ENCODE assay signal across 9 mouse cellular contexts in genomic region chr8:94172809-94173732, GRCm38 (mm10). TPM values are rescaled to one million over a fixed set of nuclear protein-coding genes. Genes with fewer than 3 reads are reported as not detected.
DNase-seq lines count a peak whose midpoint lies in the region; ATAC-seq lines count a peak whose summit lies in the region.
"Had no signal": no experiment of that assay in that cellular context is flagged by ENCODE, and none has a peak within 500 bp of the region (broad histone marks: within the 10 kb centered on the region; RNA-seq: fewer than 3 reads in every experiment).

No protein-coding gene starts in this region.

- peak overlapping the region; percentile 92 for H3K4me2 ChIP-seq in hindbrain, embryonic 13.5 days

- H3K9ac ChIP-seq in hindbrain, embryonic 13.5 days, result peak overlapping the region; percentile 64

- peak overlapping the region; percentile 47 for H3K4me3 ChIP-seq in hindbrain, embryonic 13.5 days
- peak overlapping the region; percentile 94 for H3K4me3 ChIP-seq in megakaryocyte, embryonic 14.5 days (replicated peaks)

- H3K4me1 ChIP-seq in hindbrain, embryonic 13.5 days (replicated peaks), result peaks cover 21% of the 10 kb centered on the region
- H3K4me1 ChIP-seq in megakaryocyte, embryonic 14.5 days, result peaks cover 88% of the 10 kb centered on the region

- H3K27me3 ChIP-seq in hindbrain, embryonic 13.5 days, result peaks cover 93% of the 10 kb centered on the region
- peaks cover 7% of the 10 kb centered on the region for H3K27me3 ChIP-seq in megakaryocyte, embryonic 14.5 days (replicated peaks)

- no peak overlapping the region for H3K27ac ChIP-seq in hindbrain, embryonic 13.5 days

- H3K36me3 ChIP-seq in hindbrain, embryonic 13.5 days, result no peaks in the 10 kb centered on the region
- no peaks in the 10 kb centered on the region for H3K36me3 ChIP-seq in megakaryocyte, embryonic 14.5 days (replicated peaks; ENCODE audit: low read length)

- DNase-seq in adrenal gland, adult 18-20 months (ENCODE audit: low spot score in 2 of 2), result peak; percentile 30 to 37
- no peak for DNase-seq in adrenal gland, postnatal 10 days
- DNase-seq in spleen, postnatal 4 days (ENCODE audit: low spot score in 2 of 2), result peak; percentile 34 to 76
- no peak for DNase-seq in spleen, adult 18-20 months
- DNase-seq in thymus, postnatal 14 days, result peak; percentile 61
- no peak for DNase-seq in frontal cortex, postnatal 14 days (ENCODE audit: low spot score in 2 of 2)

- no peaks in the 10 kb centered on the region for H3K9me3 ChIP-seq in hindbrain, embryonic 13.5 days
- no peaks in the 10 kb centered on the region for H3K9me3 ChIP-seq in megakaryocyte, embryonic 14.5 days

- ATAC-seq in hindbrain, embryonic 13.5 days (ENCODE audit: low FRiP score), result peak; percentile 40; the same call in 1 of the 2 replicates

- 1% methylated on average over 39 of the region's 39 CpGs for WGBS in hindbrain, embryonic 13.5 days

RNA-seq across cellular contexts. Expression of gene Mt2, which starts 0.6 kb away (rescaled TPM):
- total RNA-seq in adrenal gland, adult 18-20 months (2021), result 100 to 1,000 TPM; 203 to 204 TPM
- total RNA-seq in adrenal gland, postnatal 10 days (2021), result 100 to 1,000 TPM in 1 of 2 experiments, 10 to 100 TPM in 1; 67.8 to 348 TPM
- polyA plus RNA-seq in hindbrain, embryonic 13.5 days (2015; fragmentation: Nextera tagmentation; extraction: Ambion mirVana), result 9.5 and 9.6 TPM in 2 replicates
- 368 and 523 TPM in 2 replicates for polyA plus RNA-seq in megakaryocyte, embryonic 14.5 days (2012; ENCODE audit: insufficient read depth, low replicate concordance)

RNA-seq across cellular contexts. Expression of gene Mt1, which starts 5.8 kb away (rescaled TPM):
- 100 to 1,000 TPM; 291 to 329 TPM for total RNA-seq in adrenal gland, adult 18-20 months (2021)
- total RNA-seq in adrenal gland, postnatal 10 days (2021), result 100 to 1,000 TPM; 147 to 449 TPM
- polyA plus RNA-seq in hindbrain, embryonic 13.5 days (2015; fragmentation: Nextera tagmentation; extraction: Ambion mirVana), result 35.8 and 38.6 TPM in 2 replicates
- 627 and 878 TPM in 2 replicates for polyA plus RNA-seq in megakaryocyte, embryonic 14.5 days (2012; ENCODE audit: insufficient read depth, low replicate concordance)

RNA-seq across cellular contexts. Expression of gene Mt3, which starts 20.7 kb away (rescaled TPM):
- total RNA-seq in adrenal gland, adult 18-20 months (2021), result 1 to 10 TPM; 4.5 to 7.2 TPM
- total RNA-seq in adrenal gland, postnatal 10 days (2021), result 10 to 100 TPM in 1 of 2 experiments, 1 to 10 TPM in 1; 7.6 to 11.1 TPM
- polyA plus RNA-seq in hindbrain, embryonic 13.5 days (2015; fragmentation: Nextera tagmentation; extraction: Ambion mirVana), result 119 and 130 TPM in 2 replicates
- polyA plus RNA-seq in megakaryocyte, embryonic 14.5 days (2012; ENCODE audit: insufficient read depth, low replicate concordance), result not detected in 2 replicates

RNA-seq across cellular contexts. Expression of gene Mt4, which starts 36.1 kb away (rescaled TPM):
- total RNA-seq in adrenal gland, adult 18-20 months (2021), result not detected
- not detected for total RNA-seq in adrenal gland, postnatal 10 days (2021)
- not detected in 2 replicates for polyA plus RNA-seq in hindbrain, embryonic 13.5 days (2015; fragmentation: Nextera tagmentation; extraction: Ambion mirVana)
- not detected in 2 replicates for polyA plus RNA-seq in megakaryocyte, embryonic 14.5 days (2012; ENCODE audit: insufficient read depth, low replicate concordance)
- total RNA-seq: heart, postnatal 10 days had no signal

RNA-seq across cellular contexts. Expression of gene Nup93, which starts 41.3 kb away (rescaled TPM):
- total RNA-seq in adrenal gland, adult 18-20 months (2021), result 10 to 100 TPM; 10.7 to 11.3 TPM
- total RNA-seq in adrenal gland, postnatal 10 days (2021), result 10 to 100 TPM; 17.3 to 21.1 TPM
- polyA plus RNA-seq in hindbrain, embryonic 13.5 days (2015; fragmentation: Nextera tagmentation; extraction: Ambion mirVana), result 66.5 and 68.0 TPM in 2 replicates
- 3.1 and 3.3 TPM in 2 replicates for polyA plus RNA-seq in megakaryocyte, embryonic 14.5 days (2012; ENCODE audit: insufficient read depth, low replicate concordance)

Comparison
In these comparisons a context has a peak if more than half of its experiments do, and no peak if none do; other contexts are left out.
1. DNase-seq: peak in adrenal gland, adult 18-20 months (2 of 2), spleen, postnatal 4 days (2 of 2) and thymus, postnatal 14 days (single experiment); none in adrenal gland, postnatal 10 days (single experiment), spleen, adult 18-20 months (0 of 2) and frontal cortex, postnatal 14 days (0 of 2).